Mouse (Mus musculus) spleen, adult 2 months (tissue): ENCODE measurements at regions not wholly inside any gene's neighbourhood (a gene's known extent, or its start where the extent isn't known, plus 50 kb on each side); places are given as distances from the start of the nearest gene placed in this dataset.

Experiments used
- CTCF ChIP-seq: fragments of 200-500 bp; IDR thresholded peaks from 2 replicates; pipeline ENCODE4 v1.5.1; 2011; ENCODE audit warnings: mild to moderate bottlenecking, inconsistent platforms; ENCODE audit not compliant: insufficient read depth, insufficient read length, insufficient replicate concordance; ENCODE audit errors: extremely low read depth
- POLR2A ChIP-seq: fragments of 200-500 bp; IDR thresholded peaks from 2 replicates; pipeline ENCODE4 v1.6.1; 2011; ENCODE audit warnings: low read depth, low read length, inconsistent platforms

GRCm38 (mm10) chr4:105469300-105469821, 312.2 kb downstream of the Plpp3 start:
- no peak for TF ChIP-seq CTCF
- TF ChIP-seq POLR2A = no peak
